Mouse (Mus musculus): ENCODE results near the gene Dip2b.
A peak's percentile ranks its signal among the peaks of the same experiment; 100 is the strongest.

The Dip2b gene

DNA sequence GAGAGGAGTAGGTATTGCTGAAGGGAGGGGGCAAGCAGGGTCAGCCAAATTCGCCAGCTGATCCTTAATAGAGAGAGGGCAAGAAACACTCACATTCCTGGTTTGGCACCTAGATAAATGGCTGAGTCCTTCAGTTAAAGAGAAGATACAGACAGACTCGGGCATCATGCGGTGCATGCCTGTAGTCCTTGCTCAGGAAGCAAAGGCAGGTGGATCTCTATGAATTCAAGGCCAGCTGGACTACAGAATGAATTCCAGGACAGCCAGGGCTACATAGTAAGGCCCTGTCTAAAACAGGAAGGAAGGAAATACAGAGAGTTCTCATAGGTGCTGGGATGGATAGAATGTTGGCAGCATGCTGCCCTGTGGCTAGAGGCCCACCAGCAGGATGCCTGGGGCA, 128.0 kb downstream of the Dip2b start:
- ATAC-seq (ENCODE audit: insufficient number of reproducible peaks, low FRiP score, low TSS enrichment) = peak; percentile 72

DNA sequence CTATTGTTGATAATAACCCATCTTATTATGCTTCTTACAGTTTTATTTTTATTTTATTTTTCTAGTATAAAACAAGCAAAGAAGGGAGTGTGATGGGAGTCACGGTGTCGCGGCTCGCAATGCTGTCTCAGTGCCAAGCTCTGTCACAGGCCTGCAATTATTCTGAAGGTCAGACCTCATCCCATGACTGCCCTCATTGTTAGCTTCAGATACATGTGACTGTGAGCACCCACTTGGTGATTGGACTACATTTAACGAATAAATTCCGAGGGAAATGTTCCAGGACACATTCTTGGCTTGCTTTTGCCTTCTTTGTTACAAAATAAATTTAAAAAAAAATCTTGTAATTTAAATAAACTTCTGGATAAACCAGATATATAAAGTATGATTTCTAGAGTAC, 129.3 kb downstream of the Dip2b start:
- ATAC-seq (ENCODE audit: insufficient number of reproducible peaks, low FRiP score, low TSS enrichment) = no peak

DNA sequence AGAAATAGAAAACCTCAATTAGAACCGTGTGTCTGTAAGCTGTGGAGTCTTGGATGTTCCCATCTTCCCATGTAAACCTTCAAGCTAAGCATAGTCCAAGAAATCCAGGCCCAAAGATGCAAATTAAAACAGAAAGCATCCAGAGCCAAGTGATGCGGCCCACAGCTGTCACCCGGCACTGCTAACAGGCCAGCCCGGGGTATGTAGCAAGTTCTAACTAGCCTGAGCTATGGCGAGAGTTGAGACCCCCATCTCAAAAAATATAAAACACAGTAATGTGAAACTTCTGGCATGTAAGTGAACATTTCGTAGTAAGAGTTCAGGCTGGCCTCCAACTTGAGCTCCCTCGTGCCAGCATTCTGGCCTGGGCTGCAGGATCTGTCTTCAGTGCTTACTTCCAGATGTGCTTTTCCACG, 129.7 kb downstream of the Dip2b start:
- ATAC-seq (ENCODE audit: insufficient number of reproducible peaks, low FRiP score, low TSS enrichment) = no peak

DNA sequence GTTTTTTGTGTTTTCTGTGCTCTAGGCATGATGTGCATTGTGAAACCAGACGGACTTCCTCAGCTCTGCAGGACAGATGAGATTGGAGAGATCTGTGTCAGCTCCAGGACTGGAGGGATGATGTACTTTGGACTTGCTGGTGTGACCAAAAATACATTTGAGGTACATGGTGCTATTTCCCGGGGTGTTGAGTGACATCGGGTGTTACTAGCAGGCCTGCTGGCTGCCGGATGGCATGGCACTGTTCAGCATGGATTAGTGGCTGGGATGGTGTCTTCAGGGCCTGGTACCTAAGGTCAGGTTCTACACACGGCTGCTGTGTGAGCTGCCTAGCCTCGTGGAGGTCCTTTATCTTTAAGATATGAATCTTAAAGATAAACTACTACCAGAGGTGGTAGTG, 136.7 kb downstream of the Dip2b start:
- ATAC-seq (ENCODE audit: insufficient number of reproducible peaks, low FRiP score, low TSS enrichment) = no peak

DNA sequence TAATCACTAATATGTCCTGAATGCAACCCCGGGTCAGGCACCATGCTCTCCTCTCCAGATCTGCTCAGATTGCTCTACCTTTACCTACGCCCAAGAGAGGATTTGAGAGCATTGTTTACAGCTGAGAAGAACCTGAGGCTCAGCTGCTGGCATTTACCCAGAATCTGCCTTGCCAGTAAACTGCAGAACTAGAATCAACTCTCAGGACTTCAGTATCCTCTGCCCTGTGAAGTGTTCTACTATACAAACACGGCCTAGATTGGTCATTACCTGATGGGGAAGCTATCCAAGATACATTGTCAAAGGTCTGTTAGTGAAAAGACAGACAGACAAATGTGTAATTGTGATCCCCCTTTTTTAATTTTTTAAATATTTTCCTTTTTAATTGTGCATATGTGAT, 138.7 kb downstream of the Dip2b start:
- ATAC-seq (ENCODE audit: insufficient number of reproducible peaks, low FRiP score, low TSS enrichment) = no peak

DNA sequence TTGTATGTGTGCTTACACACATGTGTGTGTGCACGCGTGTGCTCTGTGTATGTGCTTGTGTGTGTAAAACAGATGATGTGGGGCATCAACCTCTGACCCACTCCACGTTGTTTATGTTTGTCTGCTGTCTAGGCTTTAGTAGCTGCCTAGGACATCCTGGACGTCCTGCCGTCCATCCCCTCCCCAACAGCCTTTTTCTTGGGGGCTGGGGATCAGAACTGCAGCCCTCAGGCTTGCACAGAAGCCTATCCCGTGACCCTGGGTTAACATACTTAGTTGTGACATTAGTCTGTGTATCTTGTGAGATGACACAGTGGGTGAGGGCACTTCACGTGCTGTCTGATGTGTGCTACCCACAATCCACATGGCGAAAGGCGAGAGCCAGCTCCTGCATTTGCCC, 139.1 kb downstream of the Dip2b start:
- no peak for ATAC-seq (ENCODE audit: insufficient number of reproducible peaks, low FRiP score, low TSS enrichment)

DNA sequence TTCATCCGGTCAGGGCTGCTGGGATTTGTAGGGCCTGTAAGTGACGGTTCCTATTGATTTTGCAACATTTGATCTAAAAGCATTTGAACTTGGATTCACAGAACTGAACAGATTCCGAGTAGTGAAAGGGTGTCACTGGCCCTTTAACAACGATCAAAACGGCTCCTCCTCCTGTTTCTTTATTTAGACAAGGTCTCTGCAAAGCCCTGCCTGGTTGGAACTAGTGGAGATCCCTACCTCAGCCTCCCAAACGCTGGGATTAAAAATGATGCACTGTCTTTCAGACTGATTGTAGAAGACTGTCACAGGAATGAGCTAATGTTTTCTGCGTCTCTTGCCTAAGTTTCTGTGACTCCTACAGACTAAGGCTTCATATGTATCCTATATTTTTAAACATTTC, 140.0 kb downstream of the Dip2b start:
- no peak for ATAC-seq (ENCODE audit: insufficient number of reproducible peaks, low FRiP score, low TSS enrichment)

DNA sequence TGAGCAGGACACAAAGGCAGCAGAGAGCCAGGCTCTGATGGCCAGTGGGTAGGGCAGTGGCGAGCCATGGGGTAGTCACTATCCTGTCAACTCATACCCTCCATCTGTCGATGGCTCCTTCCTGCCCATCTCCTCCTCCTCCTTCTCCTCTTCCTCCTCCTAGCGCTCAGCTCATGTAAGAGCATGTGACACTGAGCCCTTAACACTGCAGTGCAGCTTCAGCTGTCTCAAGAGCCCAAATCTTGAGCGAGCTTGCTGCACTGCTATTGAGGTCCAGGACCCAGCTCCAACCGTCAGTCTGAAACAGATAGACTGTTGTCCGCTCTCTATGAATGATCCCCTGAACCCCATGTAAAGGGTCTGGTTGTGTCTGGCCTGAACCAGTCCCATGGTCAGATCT, 141.2 kb downstream of the Dip2b start:
- 0 out of 2 replicates have a peak, but pooled peaks have one; percentile 36 for ATAC-seq (ENCODE audit: insufficient number of reproducible peaks, low FRiP score, low TSS enrichment)

DNA sequence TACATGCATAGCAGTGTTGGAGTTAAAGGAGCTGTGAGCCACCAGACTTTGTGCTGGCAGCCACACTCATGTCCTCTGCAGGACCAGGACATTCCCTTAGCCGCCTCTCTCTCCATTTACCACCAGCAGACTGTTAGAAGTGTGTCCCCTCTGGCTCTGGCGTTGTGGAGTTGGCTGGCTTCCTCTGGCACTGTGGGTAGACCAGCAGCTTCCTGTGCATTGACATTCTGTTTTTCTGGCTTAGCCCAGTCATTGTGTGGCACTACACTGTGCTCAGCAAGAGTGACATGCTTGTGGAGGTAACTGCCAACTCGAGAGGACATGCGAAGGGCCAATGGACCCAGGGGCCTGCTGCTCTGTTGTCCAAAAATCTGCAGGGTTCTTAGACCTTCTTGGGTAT, 141.8 kb downstream of the Dip2b start:
- peak; percentile 83 for ATAC-seq (ENCODE audit: insufficient number of reproducible peaks, low FRiP score, low TSS enrichment)

DNA sequence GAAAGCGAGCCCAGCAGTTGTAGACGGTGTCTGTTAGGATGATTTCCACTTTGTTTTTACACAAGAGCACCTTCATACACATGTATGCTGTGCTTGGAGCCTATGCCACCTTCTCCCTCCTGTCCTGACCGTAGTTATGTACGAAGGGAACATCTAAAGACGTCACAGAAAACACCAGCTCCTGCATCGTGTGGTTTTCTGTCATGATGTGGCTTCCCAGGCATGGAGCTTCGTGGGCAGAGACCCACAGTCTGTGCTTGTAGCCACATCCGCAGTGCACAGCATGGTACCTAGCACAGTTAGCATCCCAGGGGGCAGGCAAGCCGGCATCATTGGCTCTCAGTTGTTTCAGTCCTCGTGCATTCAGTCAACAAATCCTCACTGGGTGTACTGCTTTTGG, 143.4 kb downstream of the Dip2b start:
- ATAC-seq (ENCODE audit: insufficient number of reproducible peaks, low FRiP score, low TSS enrichment) = no peak

DNA sequence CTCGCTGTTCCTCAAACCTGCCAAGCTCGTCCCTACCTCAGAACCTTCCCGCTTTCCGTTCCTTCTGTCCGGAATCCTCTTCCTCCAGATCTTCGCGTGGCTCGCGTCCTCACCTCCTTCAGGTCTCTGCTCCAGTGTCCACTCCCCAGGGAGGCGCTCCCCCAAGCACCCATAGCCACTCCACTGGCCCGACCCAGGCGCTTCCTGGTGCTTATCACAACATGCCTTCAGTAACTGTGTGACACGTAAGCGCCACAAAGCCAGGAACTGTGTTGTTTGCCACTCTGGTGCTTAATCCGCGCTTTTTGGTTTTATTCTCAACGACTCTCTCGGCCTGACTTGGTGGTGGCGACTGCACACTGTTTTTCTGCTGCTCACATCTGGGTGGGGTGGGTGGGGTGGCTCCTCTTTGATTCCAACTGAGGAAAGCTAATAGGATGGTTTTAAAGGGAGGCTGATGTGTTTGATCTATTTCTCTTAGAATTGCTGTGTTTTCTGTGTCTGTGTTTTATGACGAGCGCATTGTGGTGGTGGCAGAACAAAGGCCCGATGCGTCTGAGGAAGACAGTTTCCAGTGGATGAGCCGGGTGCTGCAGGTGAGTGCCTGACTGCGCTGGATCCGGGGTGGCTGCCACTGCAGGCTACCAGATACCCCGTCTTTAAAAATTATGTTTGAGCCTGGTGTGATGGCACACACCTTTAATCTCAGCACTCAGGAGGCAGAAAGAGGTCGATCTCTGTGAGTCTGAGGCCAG, 144.2 kb downstream of the Dip2b start:
- no peak for ATAC-seq (ENCODE audit: insufficient number of reproducible peaks, low FRiP score, low TSS enrichment)

DNA sequence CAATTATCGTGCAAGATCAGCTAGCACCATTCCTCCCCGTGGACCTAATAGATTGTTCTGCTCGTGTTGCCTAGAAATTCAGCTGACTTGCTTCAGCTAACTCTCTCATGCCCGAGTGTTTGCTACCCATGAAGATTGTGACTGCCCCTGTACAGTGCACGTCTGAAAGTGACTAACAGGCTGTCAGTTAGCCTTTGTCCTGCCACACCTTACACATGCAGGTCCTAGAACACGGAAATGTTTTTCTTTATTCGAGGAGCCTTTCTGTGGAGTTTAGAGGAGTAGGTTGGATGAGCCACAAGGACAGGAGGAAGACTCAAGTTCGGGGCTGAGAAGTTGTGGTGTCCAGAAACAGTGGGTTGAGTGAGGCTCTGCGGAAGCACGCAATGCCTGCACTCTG, 145.0 kb downstream of the Dip2b start:
- ATAC-seq (ENCODE audit: insufficient number of reproducible peaks, low FRiP score, low TSS enrichment) = no peak

DNA sequence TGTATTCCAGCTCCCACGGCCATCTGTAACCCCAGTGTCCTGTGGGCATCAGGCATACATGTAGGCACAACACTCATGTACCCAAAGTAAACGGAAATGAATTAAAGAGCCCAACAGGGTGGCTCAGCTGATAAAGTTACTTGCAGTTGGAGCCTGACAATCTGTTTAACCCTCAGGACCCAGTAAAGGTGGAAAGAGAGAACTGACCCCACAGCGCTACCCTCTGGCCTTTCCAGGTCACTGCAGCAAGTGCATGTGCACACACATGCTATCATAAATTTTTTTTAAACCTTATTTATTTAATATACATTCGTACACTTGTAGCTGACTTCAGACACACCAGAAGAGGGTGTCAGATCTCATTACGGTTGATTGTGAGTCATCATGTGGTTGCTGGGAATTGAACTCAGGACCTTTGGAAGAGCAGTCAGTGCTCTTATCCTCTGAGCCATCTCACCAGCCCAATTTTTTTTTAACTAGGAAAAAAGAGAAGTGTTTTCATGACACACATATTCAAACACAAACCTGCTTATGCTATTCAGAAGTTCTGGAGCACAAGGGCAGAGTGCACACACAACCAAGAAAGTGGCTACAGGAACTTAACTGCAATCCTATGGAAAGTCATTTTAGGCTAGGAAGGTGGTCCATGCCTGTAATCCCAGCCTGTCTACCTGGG, 146.5 kb downstream of the Dip2b start:
- no peak for ATAC-seq (ENCODE audit: insufficient number of reproducible peaks, low FRiP score, low TSS enrichment)

DNA sequence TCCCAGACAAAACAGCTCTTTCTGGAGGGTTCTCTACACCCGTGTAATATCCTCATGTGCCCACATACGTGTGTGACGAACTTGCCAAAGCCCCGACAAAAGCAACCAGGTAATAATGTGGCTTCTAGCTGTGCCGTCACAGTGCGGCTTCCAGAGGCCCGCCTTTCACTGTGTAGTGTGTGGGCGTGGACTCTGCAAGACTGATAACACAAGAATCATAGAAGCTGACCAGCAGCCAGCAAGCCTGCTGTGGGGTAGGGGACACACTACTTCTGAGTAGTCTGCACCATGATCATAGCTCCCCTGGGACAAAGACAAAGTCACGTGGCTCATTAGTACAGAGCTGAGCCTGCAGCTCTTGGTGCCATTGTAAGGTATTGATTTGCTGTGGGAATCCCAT, 147.8 kb downstream of the Dip2b start:
- ATAC-seq (ENCODE audit: insufficient number of reproducible peaks, low FRiP score, low TSS enrichment) = no peak

DNA sequence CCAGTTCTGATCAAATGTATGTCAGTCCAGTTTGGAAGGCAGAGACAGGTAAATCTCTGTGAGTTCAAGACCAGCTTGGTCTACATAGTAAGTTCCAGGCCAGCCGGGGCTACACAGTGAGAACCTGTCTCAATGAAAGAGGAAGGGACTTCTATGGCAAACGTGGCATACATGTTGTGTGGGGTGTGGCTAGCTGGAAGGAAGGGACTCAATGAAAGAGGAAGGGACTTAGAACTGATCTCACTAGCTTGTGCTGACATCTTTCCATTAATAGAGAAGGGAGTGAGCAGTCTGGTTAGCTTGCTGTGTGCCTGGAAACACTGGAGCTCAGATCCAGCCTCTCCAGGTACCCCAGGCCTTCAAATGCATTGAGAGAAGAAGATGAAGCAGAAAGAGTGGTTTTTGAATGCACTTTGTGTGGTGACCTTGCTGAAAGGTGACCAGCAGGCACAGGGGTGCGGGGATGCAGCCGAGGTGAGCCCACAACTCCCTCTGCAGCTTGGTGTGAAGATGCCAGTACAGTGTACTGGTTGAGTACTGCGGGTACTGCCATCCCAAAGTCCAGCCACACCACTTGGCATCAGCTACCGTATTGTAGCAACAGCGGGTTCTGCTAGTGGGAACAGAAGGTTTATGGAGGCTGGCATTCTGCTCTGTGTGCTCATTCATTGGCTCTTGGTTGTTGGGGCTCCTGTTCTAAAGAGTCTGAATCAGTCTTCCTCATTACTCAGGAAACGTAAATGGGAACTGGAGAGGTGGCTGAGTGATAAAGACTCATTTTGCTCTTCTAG, 148.6 kb downstream of the Dip2b start:
- no peak for ATAC-seq (ENCODE audit: insufficient number of reproducible peaks, low FRiP score, low TSS enrichment)

DNA sequence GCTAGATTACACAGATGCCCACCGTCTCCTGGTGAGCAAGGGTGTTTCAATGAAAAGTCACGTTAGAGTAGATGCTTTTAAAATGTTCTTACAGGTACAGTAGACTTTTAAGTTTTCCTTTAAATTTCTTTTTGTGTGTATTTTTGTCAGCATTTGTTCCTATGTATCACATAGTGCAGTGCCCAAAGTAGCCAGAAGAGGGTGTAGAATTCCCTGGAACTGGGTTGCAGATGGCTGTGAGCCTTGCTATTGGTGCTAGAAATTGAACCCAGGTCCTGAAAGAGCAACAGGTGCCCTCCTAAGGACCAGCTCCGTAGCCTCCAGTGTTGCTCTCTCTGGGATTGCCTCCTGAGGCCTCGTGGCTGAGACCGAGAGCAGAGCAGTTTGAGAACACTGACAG, 150.1 kb downstream of the Dip2b start:
- ATAC-seq (ENCODE audit: insufficient number of reproducible peaks, low FRiP score, low TSS enrichment) = no peak

DNA sequence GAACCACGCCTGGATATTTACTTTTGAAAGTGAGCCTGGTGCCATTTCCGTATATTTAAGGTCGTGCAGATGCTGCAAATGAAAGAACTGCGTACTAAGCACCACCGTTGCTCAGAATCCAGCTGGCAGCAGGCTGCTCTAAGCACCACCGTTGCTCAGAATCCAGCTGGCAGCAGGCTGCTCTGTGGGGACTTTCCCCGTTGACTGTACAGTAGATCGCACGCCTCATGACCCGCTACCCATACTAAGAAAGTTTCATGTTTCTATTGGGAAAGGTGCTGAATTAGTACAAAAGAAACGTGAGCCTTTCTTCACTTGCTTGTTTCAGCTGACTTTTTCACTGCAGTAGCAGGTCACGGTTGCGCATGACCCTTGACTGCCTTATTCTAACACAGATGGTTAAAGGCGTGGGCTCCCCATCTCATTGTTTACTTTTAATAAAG, 150.5 kb downstream of the Dip2b start:
- no peak for ATAC-seq (ENCODE audit: insufficient number of reproducible peaks, low FRiP score, low TSS enrichment)

DNA sequence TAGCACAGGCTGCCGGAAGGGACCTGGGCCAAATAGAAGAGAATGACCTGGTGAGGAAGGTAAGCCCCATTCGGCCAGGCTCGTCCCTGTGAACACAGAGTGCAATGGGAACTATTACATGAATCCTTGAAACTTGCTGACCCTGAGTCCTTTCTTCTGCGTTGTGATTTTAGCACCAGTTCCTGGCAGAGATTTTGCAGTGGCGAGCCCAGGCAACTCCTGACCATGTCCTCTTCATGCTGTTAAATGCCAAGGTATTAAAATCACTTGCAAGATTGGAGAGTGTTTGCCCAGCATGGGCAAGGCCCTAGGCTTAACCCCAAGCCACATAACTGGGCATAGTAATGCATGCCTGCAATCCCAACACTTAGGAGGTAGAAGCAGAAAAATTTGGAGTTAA, 151.6 kb downstream of the Dip2b start:
- no peak for ATAC-seq (ENCODE audit: insufficient number of reproducible peaks, low FRiP score, low TSS enrichment)

DNA sequence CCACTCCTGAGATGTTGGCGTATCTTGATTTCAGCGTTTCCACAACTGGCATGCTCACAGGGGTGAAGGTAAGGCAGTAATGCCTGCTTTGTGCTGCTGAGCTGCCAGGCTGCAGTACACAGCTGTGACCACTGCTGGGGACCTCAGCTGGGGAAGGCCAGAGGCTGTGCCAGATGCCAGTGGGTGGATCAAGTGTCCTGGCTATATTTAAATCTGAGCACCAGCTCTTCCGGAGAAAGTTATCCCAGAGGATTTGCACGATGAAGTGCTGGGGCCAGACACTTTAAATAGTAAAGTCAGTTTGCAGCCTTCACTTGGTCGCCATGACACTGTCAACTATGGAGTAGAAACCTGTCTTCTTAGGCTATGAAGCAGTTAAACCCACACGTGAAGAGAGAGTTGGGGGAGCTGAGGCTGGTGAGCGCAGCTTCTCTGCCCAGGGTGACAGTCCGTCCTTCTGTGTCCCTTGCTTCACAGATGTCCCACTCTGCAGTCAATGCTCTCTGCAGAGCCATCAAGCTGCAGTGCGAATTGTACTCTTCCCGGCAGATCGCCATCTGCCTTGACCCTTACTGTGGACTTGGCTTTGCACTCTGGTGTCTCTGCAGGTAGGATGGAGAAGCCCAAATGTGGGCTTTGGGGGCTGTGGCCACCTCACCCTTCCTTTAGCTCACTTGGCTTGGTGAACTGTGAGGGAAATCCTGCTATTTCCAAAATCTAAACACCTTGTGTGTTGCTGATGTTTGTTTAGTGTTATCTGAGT, 160.7 kb downstream of the Dip2b start:
- ATAC-seq (ENCODE audit: insufficient number of reproducible peaks, low FRiP score, low TSS enrichment) = peak; percentile 63; the same call in 1 of the 2 replicates

DNA sequence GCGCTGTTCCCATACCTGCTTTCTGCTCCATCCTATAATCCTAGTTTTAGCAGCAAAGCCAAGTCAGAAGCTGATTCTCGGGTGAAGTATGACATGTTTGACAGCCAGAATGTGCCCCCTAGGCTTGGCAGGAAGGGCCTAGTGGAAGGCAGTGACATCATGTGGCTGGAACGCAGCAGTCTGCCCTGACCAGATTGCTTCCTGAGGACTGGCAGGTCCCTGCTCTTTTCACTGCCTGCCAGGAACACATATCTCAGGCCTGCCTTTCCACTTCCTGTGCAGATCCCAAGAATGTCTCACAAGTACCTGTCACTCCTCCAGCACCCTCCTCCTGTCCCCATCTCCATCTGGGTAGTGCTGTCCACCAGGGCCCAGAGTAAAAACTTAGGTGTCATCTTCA, 161.3 kb downstream of the Dip2b start:
- peak; percentile 89 for ATAC-seq (ENCODE audit: insufficient number of reproducible peaks, low FRiP score, low TSS enrichment)

DNA sequence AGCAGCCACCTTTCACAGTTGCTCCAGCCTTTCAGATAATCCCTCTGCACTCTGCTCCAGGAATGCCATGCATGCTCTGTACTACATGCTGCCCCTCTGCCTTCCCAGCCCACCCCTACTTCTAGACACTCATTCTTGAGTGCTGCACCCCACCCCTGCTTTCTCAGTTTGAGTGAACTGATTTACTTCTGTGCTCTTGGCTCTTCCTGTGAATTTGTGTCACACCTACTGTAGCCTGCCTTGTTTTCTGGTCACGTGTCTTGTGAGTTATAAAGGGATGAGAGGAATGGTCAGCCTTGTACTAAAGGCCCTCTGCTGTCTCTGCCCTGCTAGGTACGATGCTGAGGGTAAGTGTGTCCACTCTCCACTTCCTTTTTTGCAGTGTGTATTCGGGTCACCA, 163.3 kb downstream of the Dip2b start:
- ATAC-seq (ENCODE audit: insufficient number of reproducible peaks, low FRiP score, low TSS enrichment) = no peak
